Mouse (Mus musculus) forebrain, embryonic 12.5 days (tissue): Measurements from ENCODE around the gene Sox5. TPM values are rescaled to one million over a fixed set of nuclear protein-coding genes. Genes with fewer than 3 reads are reported as not detected.
A peak's percentile ranks its signal among the peaks of the same experiment; 100 is the strongest.

ENCODE experiments used
- ATAC-seq: fragments of 200-750 bp; cut with Nextera tagmentation; 2 replicates; pipeline ENCODE4 v1.8.0; 2017; ENCODE audit warnings: moderate TSS enrichment; ENCODE audit not compliant: low FRiP score
- H3K27ac ChIP-seq: fragments of 300-500 bp; sonication (generic); 2 replicates; pipeline ENCODE4 v1.5.1; 2016; ENCODE audit warnings: mild to moderate bottlenecking
- H3K27me3 ChIP-seq: fragments of 300-500 bp; sonication (generic); 2 replicates; pipeline ENCODE4 v1.6.1; 2016; ENCODE audit warnings: mild to moderate bottlenecking
- H3K36me3 ChIP-seq: fragments of 300-500 bp; sonication (generic); replicated peaks from 2 replicates; pipeline ENCODE4 v1.6.1; 2016; ENCODE audit warnings: mild to moderate bottlenecking
- H3K4me1 ChIP-seq: fragments of 300-500 bp; sonication (generic); 2 replicates; pipeline ENCODE4 v1.6.1; 2016
- H3K4me2 ChIP-seq: fragments of 300-500 bp; sonication (generic); 2 replicates; pipeline ENCODE4 v1.6.1; 2016; ENCODE audit warnings: mild to moderate bottlenecking, moderate library complexity
- H3K4me3 ChIP-seq: fragments of 300-500 bp; sonication (generic); replicated peaks from 2 replicates; pipeline ENCODE4 v1.5.1; 2016; ENCODE audit warnings: mild to moderate bottlenecking
- H3K9ac ChIP-seq: fragments of 300-500 bp; sonication (generic); 2 replicates; pipeline ENCODE4 v1.6.1; 2016; ENCODE audit warnings: mild to moderate bottlenecking
- H3K9me3 ChIP-seq: fragments of 300-500 bp; sonication (generic); 2 replicates; pipeline ENCODE4 v1.6.1; 2016
- WGBS: fragments of 180-500 bp; shearing (Covaris S2); methylation state at CpG from one replicate; pipeline ENCODE4 v1.1.7; 2016; 5-methylcytosine and 5-hydroxymethylcytosine counted together
- polyA plus RNA-seq: library from polyadenylated mRNA; unstranded; fragments of >200 nt; fragmentation: Nextera tagmentation; extraction: Ambion mirVana; gene quantifications from 2 replicates; pipeline ENCODE4 v1.2.1, GENCODE M21; 2016

The Sox5 gene
- polyA plus RNA-seq, 1 experiment from 2014 or later: 89.0 TPM

- Histone ChIP-seq H3K36me3 (no peaks in the 10 kb centered on the region), H3K27me3 (peaks cover 5% of the 10 kb centered on the region; the same call in 1 of the 2 replicates), H3K4me2 (no peak overlapping the region), H3K4me3 (no peak overlapping the region), H3K27ac (no peak overlapping the region), H3K9ac (no peak overlapping the region), H3K9me3 (no peaks in the 10 kb centered on the region), H3K4me1 (peaks cover 19% of the 10 kb centered on the region)
- 69% methylated on average over 6 of the region's 6 CpGs for WGBS
- no peak for ATAC-seq
These were observed 388.6 kb downstream of the Sox5 start for GRCm38 (mm10) chr6:144393151-144393550.

- Histone ChIP-seq H3K9me3 (no peaks in the 10 kb centered on the region), H3K4me1 (peaks cover 22% of the 10 kb centered on the region), H3K9ac (no peak overlapping the region), H3K27ac (peak overlapping the region; percentile 21; the same call in 1 of the 2 replicates), H3K4me2 (no peak overlapping the region), H3K4me3 (no peak overlapping the region), H3K27me3 (peaks cover 5% of the 10 kb centered on the region; the same call in 1 of the 2 replicates), H3K36me3 (no peaks in the 10 kb centered on the region)
- 43% methylated on average over 14 of the region's 14 CpGs for WGBS
- no peak for ATAC-seq
These were observed 392.3 kb downstream of the Sox5 start for GRCm38 (mm10) chr6:144389333-144390054.

GRCm38 (mm10) chr6:144387539-144388255, 394.1 kb downstream of the Sox5 start:
- H3K4me2 ChIP-seq: no peak overlapping the region
- H3K4me3 ChIP-seq: no peak overlapping the region
- peaks cover 5% of the 10 kb centered on the region; the same call in 1 of the 2 replicates for H3K27me3 ChIP-seq
- no peak overlapping the region for H3K9ac ChIP-seq
- peaks cover 16% of the 10 kb centered on the region for H3K4me1 ChIP-seq
- no peaks in the 10 kb centered on the region for H3K9me3 ChIP-seq
- ATAC-seq: no peak
- WGBS: 57% methylated on average over 17 of the region's 17 CpGs
- H3K27ac ChIP-seq: no peak overlapping the region
- no peaks in the 10 kb centered on the region for H3K36me3 ChIP-seq

DNA sequence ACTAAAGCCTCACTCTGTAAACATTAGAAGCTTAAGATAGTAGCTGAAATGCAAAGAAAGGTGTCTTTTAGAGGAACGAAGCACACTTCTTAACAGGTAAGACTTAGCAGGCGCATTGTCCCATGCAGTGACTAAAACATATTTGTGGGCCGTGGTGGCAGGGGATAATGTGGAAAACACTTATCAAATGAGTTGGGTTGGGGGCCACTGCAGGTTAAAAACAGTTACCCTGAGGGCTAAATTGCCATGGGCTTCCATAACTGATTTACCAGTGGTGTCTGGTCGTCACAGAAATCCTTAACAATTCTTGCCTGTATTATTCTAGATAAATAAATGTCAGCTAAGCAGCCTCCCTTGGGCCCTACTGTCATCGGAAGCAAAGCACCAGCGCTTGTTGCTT, 401.1 kb downstream of the Sox5 start:
- Histone ChIP-seq H3K9ac (no peak overlapping the region), H3K4me1 (peaks cover 5% of the 10 kb centered on the region), H3K27me3 (no peaks in the 10 kb centered on the region), H3K9me3 (no peaks in the 10 kb centered on the region), H3K4me2 (no peak overlapping the region), H3K36me3 (no peaks in the 10 kb centered on the region), H3K4me3 (no peak overlapping the region), H3K27ac (no peak overlapping the region)
- WGBS: 87% methylated on average over 6 of the region's 6 CpGs
- ATAC-seq: no peak

DNA sequence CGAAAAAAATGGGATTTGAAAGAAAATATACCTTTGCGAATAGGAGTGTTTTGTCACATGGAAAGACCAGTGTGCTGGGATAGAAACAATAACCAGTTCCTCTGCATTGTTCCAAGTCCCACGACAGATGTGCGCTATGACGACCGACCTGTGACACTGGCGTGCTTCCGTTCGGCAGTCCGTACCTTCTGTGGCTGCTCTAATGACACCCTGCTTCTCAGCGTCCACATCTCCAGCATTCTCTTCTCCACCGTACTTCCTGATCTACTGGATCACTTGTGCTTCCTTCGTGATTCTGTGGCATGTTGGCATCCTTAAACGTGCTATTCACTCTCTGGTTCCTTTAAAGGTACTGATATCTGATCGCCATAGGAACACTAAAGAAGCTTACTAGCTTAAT, 401.6 kb downstream of the Sox5 start:
- H3K9me3 ChIP-seq: no peaks in the 10 kb centered on the region
- H3K36me3 ChIP-seq: no peaks in the 10 kb centered on the region
- peaks cover 5% of the 10 kb centered on the region for H3K4me1 ChIP-seq
- H3K4me3 ChIP-seq: no peak overlapping the region
- 69% methylated on average over 15 of the region's 15 CpGs for WGBS
- H3K27ac ChIP-seq: no peak overlapping the region
- H3K27me3 ChIP-seq: no peaks in the 10 kb centered on the region
- no peak for ATAC-seq
- H3K9ac ChIP-seq: no peak overlapping the region
- H3K4me2 ChIP-seq: no peak overlapping the region

DNA sequence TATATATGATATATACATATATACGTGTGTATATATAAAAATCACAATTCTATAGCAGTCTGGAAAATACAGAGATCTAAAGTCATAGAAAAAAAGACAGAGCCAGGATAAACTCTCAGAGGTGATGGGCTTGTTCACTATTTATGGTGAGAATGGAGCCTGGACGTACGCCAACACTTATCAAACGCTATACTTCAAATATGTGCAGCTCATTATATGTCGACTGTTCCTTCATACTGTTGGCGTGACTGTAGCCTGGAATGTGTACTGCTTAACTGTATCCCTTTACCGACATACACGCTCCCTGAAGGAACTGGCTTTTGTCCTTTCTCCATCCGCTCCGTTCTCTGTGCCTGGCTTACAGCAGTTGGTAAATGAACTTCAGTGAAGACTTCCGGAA, 407.0 kb downstream of the Sox5 start:
- Histone ChIP-seq H3K4me2 (no peak overlapping the region), H3K4me1 (0 out of 2 replicates have a peak, but pooled peaks cover 3% of the 10 kb centered on the region), H3K9ac (no peak overlapping the region), H3K4me3 (no peak overlapping the region), H3K27ac (no peak overlapping the region), H3K36me3 (no peaks in the 10 kb centered on the region), H3K27me3 (no peaks in the 10 kb centered on the region), H3K9me3 (no peaks in the 10 kb centered on the region)
- ATAC-seq: no peak
- WGBS: 92% methylated on average over 11 of the region's 11 CpGs

GRCm38 (mm10) chr6:144370699-144371098, 411.1 kb downstream of the Sox5 start:
- Histone ChIP-seq H3K9ac (no peak overlapping the region), H3K9me3 (no peaks in the 10 kb centered on the region), H3K4me3 (no peak overlapping the region), H3K27ac (no peak overlapping the region), H3K36me3 (no peaks in the 10 kb centered on the region), H3K4me2 (no peak overlapping the region), H3K27me3 (no peaks in the 10 kb centered on the region), H3K4me1 (0 out of 2 replicates have a peak, but pooled peaks cover 3% of the 10 kb centered on the region)
- WGBS: 50% methylated on average over 10 of the region's 10 CpGs
- no peak for ATAC-seq

GRCm38 (mm10) chr6:144367626-144368077, 414.1 kb downstream of the Sox5 start:
- Histone ChIP-seq H3K4me1 (no peaks in the 10 kb centered on the region), H3K27me3 (no peaks in the 10 kb centered on the region), H3K27ac (no peak overlapping the region), H3K9ac (no peak overlapping the region), H3K36me3 (no peaks in the 10 kb centered on the region), H3K4me2 (no peak overlapping the region), H3K4me3 (no peak overlapping the region), H3K9me3 (no peaks in the 10 kb centered on the region; the same call in 1 of the 2 replicates)
- WGBS: 83% methylated on average over 11 of the region's 11 CpGs
- ATAC-seq: peak; percentile 36; the same call in 1 of the 2 replicates

- Histone ChIP-seq H3K27ac (peak overlapping the region; percentile 63), H3K27me3 (no peaks in the 10 kb centered on the region), H3K4me2 (0 out of 2 replicates have a peak overlapping the region, but pooled peaks have one; percentile 6), H3K9ac (no peak overlapping the region), H3K9me3 (no peaks in the 10 kb centered on the region; the same call in 1 of the 2 replicates), H3K36me3 (no peaks in the 10 kb centered on the region), H3K4me1 (peaks cover 13% of the 10 kb centered on the region), H3K4me3 (no peak overlapping the region)
- WGBS: 2% methylated on average over 5 of the region's 5 CpGs
- peak; percentile 71 for ATAC-seq
These were observed 420.3 kb downstream of the Sox5 start for GRCm38 (mm10) chr6:144361267-144362038.

DNA sequence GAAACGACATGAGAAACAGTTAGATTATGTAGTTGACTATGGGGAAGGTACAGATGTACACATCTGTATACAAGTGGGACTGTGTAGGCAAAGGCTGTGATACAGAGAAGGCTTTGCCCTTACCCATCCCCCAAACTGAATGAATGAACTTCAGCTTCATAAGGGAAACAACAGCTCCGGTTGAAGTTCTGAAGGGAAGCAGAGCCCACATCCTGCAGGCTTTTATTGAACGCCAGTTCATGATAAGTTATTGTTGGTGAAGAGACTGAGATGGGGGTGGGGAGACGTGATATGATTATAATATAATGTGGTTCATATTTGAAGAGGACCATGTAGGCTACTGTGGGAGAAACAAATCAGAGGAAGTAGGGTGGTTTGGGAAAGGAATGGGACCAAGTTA, 424.7 kb downstream of the Sox5 start:
- no peak for ATAC-seq
- no peak overlapping the region for H3K27ac ChIP-seq
- H3K4me2 ChIP-seq: no peak overlapping the region
- H3K4me3 ChIP-seq: no peak overlapping the region
- no peak overlapping the region for H3K9ac ChIP-seq
- peaks cover 13% of the 10 kb centered on the region for H3K4me1 ChIP-seq
- H3K9me3 ChIP-seq: no peaks in the 10 kb centered on the region
- WGBS: 88% methylated on average over 4 of the region's 4 CpGs
- H3K27me3 ChIP-seq: no peaks in the 10 kb centered on the region
- no peaks in the 10 kb centered on the region for H3K36me3 ChIP-seq

GRCm38 (mm10) chr6:144351049-144351448, 430.7 kb downstream of the Sox5 start:
- Histone ChIP-seq H3K4me3 (no peak overlapping the region), H3K36me3 (no peaks in the 10 kb centered on the region), H3K27me3 (no peaks in the 10 kb centered on the region), H3K4me1 (no peaks in the 10 kb centered on the region), H3K4me2 (no peak overlapping the region), H3K9me3 (no peaks in the 10 kb centered on the region), H3K27ac (no peak overlapping the region), H3K9ac (no peak overlapping the region)
- 82% methylated on average over 6 of the region's 6 CpGs for WGBS
- ATAC-seq: no peak

DNA sequence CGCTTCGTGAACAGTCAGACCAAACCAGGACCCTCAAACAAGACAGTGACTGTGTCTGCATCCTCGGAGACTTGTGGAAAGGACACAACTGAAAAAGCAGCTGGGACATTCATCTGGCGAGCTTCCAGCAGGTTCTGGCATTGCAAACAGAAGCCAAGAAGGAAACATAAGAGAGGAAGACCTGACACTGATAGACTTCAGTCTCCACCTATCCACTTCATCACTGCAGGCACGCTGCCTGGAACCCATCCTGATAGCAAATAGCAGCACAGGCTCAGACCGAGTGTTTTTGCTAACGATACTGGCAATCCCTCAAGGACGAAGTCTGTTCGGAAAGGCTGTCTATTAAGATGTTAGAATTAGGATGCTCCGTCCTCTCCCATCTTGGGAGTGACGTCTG, 438.4 kb downstream of the Sox5 start:
- no peak for ATAC-seq
- H3K4me2 ChIP-seq: no peak overlapping the region
- H3K9me3 ChIP-seq: peaks cover 8% of the 10 kb centered on the region; the same call in 1 of the 2 replicates
- H3K27ac ChIP-seq: no peak overlapping the region
- WGBS: 71% methylated on average over 11 of the region's 11 CpGs
- H3K9ac ChIP-seq: no peak overlapping the region
- no peak overlapping the region for H3K4me3 ChIP-seq
- 0 out of 2 replicates have a peak, but pooled peaks cover 6% of the 10 kb centered on the region for H3K27me3 ChIP-seq
- H3K36me3 ChIP-seq: no peaks in the 10 kb centered on the region
- H3K4me1 ChIP-seq: peaks cover 7% of the 10 kb centered on the region; the same call in 1 of the 2 replicates
